Mouse (Mus musculus): ENCODE results near the gene Tnfrsf9. TPM values are rescaled to one million over a fixed set of nuclear protein-coding genes. Genes with fewer than 3 reads are reported as not detected.

Tnfrsf9 gene
- 0.45 and 0.69 TPM in 2 replicates for polyA plus RNA-seq (2016; fragmentation: Nextera tagmentation; extraction: Ambion mirVana)

- WGBS, result under 1% methylated on average over 48 of the region's 48 CpGs
- Histone ChIP-seq H3K4me1 (replicated peaks) (peaks cover 18% of the 10 kb centered on the region), H3K27ac (peak within 1 kb of the TSS; percentile 90), H3K9me3 (no peaks in the 10 kb centered on the region), H3K4me2 (peak within 1 kb of the TSS; percentile 69), H3K9ac (replicated peaks) (peak within 1 kb of the TSS; percentile 78), H3K36me3 (no peaks in the 10 kb centered on the region), H3K4me3 (replicated peaks) (peak within 1 kb of the TSS; percentile 66), H3K27me3 (no peaks in the 10 kb centered on the region)
- peak; percentile 67 for ATAC-seq (ENCODE audit: insufficient number of reproducible peaks, insufficient read depth, low FRiP score, low TSS enrichment, low read depth)
Measured at GRCm38 (mm10) chr4:150914290-150914733, at the start of gene Tnfrsf9, which contains the start of gene Park7. Tnfrsf9 (plus strand) TSS chr4:150914562. Park7 (minus strand) TSS chr4:150914437.

- Histone ChIP-seq H3K9me3 (no peaks in the 10 kb centered on the region), H3K27ac (no peak overlapping the region), H3K4me1 (replicated peaks) (peaks cover 21% of the 10 kb centered on the region), H3K4me2 (no peak overlapping the region), H3K4me3 (replicated peaks) (no peak overlapping the region), H3K9ac (replicated peaks) (no peak overlapping the region), H3K27me3 (no peaks in the 10 kb centered on the region), H3K36me3 (peaks cover 36% of the 10 kb centered on the region)
- no peak for ATAC-seq (ENCODE audit: insufficient number of reproducible peaks, insufficient read depth, low FRiP score, low TSS enrichment, low read depth)
Measured at GRCm38 (mm10) chr4:150865371-150865770, 49.0 kb upstream of the Tnfrsf9 start.

- Histone ChIP-seq H3K4me2 (no peak overlapping the region), H3K4me1 (replicated peaks) (peaks cover 25% of the 10 kb centered on the region), H3K27ac (no peak overlapping the region), H3K9ac (replicated peaks) (no peak overlapping the region), H3K27me3 (no peaks in the 10 kb centered on the region), H3K36me3 (peaks cover 36% of the 10 kb centered on the region), H3K4me3 (replicated peaks) (no peak overlapping the region), H3K9me3 (no peaks in the 10 kb centered on the region)
- ATAC-seq (ENCODE audit: insufficient number of reproducible peaks, insufficient read depth, low FRiP score, low TSS enrichment, low read depth), result no peak
- 88% methylated on average over 11 of the region's 11 CpGs for WGBS
Measured at GRCm38 (mm10) chr4:150866069-150866468, 48.3 kb upstream of the Tnfrsf9 start.

GRCm38 (mm10) chr4:150866494-150866893 lies 47.9 kb upstream of the Tnfrsf9 start:
- Histone ChIP-seq H3K27me3 (no peaks in the 10 kb centered on the region), H3K36me3 (peaks cover 36% of the 10 kb centered on the region), H3K9me3 (no peaks in the 10 kb centered on the region), H3K9ac (replicated peaks) (no peak overlapping the region), H3K4me2 (no peak overlapping the region), H3K4me1 (replicated peaks) (peaks cover 26% of the 10 kb centered on the region), H3K27ac (no peak overlapping the region), H3K4me3 (replicated peaks) (no peak overlapping the region)
- 88% methylated on average over 10 of the region's 12 CpGs for WGBS
- no peak for ATAC-seq (ENCODE audit: insufficient number of reproducible peaks, insufficient read depth, low FRiP score, low TSS enrichment, low read depth)

- H3K27me3 ChIP-seq, result no peaks in the 10 kb centered on the region
- no peak overlapping the region for H3K4me2 ChIP-seq
- WGBS, result 90% methylated on average over 6 of the region's 6 CpGs
- no peak overlapping the region for H3K4me3 ChIP-seq (replicated peaks)
- H3K9me3 ChIP-seq, result no peaks in the 10 kb centered on the region
- no peak overlapping the region for H3K9ac ChIP-seq (replicated peaks)
- peaks cover 36% of the 10 kb centered on the region for H3K4me1 ChIP-seq (replicated peaks)
- H3K36me3 ChIP-seq, result peaks cover 36% of the 10 kb centered on the region
- no peak overlapping the region for H3K27ac ChIP-seq
- no peak for ATAC-seq (ENCODE audit: insufficient number of reproducible peaks, insufficient read depth, low FRiP score, low TSS enrichment, low read depth)
Measured at GRCm38 (mm10) chr4:150868161-150868560, 46.2 kb upstream of the Tnfrsf9 start.

- no peak overlapping the region for H3K27ac ChIP-seq
- peaks cover 36% of the 10 kb centered on the region for H3K36me3 ChIP-seq
- H3K4me2 ChIP-seq, result no peak overlapping the region
- no peak for ATAC-seq (ENCODE audit: insufficient number of reproducible peaks, insufficient read depth, low FRiP score, low TSS enrichment, low read depth)
- H3K4me3 ChIP-seq (replicated peaks), result no peak overlapping the region
- H3K27me3 ChIP-seq, result no peaks in the 10 kb centered on the region
- peaks cover 35% of the 10 kb centered on the region for H3K4me1 ChIP-seq (replicated peaks)
- no peak overlapping the region for H3K9ac ChIP-seq (replicated peaks)
- 82% methylated on average over 2 of the region's 2 CpGs for WGBS
- no peaks in the 10 kb centered on the region for H3K9me3 ChIP-seq
Measured at GRCm38 (mm10) chr4:150868859-150869258, 45.5 kb upstream of the Tnfrsf9 start.

GRCm38 (mm10) chr4:150869276-150870197 lies 44.8 kb upstream of the Tnfrsf9 start:
- ATAC-seq (ENCODE audit: insufficient number of reproducible peaks, insufficient read depth, low FRiP score, low TSS enrichment, low read depth), result no peak
- Histone ChIP-seq H3K4me3 (replicated peaks) (no peak overlapping the region), H3K36me3 (peaks cover 36% of the 10 kb centered on the region), H3K9ac (replicated peaks) (no peak overlapping the region), H3K4me2 (no peak overlapping the region), H3K4me1 (replicated peaks) (peaks cover 35% of the 10 kb centered on the region), H3K27ac (0 out of 2 replicates have a peak overlapping the region, but pooled peaks have one; percentile 20), H3K9me3 (no peaks in the 10 kb centered on the region), H3K27me3 (no peaks in the 10 kb centered on the region)
- WGBS, result 67% methylated on average over 17 of the region's 17 CpGs

- no peak for ATAC-seq (ENCODE audit: insufficient number of reproducible peaks, insufficient read depth, low FRiP score, low TSS enrichment, low read depth)
- Histone ChIP-seq H3K4me3 (replicated peaks) (no peak overlapping the region), H3K27me3 (no peaks in the 10 kb centered on the region), H3K36me3 (peaks cover 26% of the 10 kb centered on the region), H3K9me3 (no peaks in the 10 kb centered on the region), H3K27ac (peak overlapping the region; percentile 83), H3K4me2 (0 out of 2 replicates have a peak overlapping the region, but pooled peaks have one; percentile 2), H3K4me1 (replicated peaks) (peaks cover 35% of the 10 kb centered on the region), H3K9ac (replicated peaks) (no peak overlapping the region)
- WGBS, result 79% methylated on average over 13 of the region's 13 CpGs
Measured at GRCm38 (mm10) chr4:150870963-150871391, 43.4 kb upstream of the Tnfrsf9 start.

- peak overlapping the region; percentile 83 for H3K27ac ChIP-seq
- peak; percentile 87 for ATAC-seq (ENCODE audit: insufficient number of reproducible peaks, insufficient read depth, low FRiP score, low TSS enrichment, low read depth)
- peak overlapping the region; percentile 19; the same call in 1 of the 2 replicates for H3K9ac ChIP-seq (replicated peaks)
- peaks cover 35% of the 10 kb centered on the region for H3K4me1 ChIP-seq (replicated peaks)
- no peak overlapping the region for H3K4me3 ChIP-seq (replicated peaks)
- WGBS, result 29% methylated on average over 10 of the region's 10 CpGs
- no peaks in the 10 kb centered on the region for H3K27me3 ChIP-seq
- H3K4me2 ChIP-seq, result peak overlapping the region; percentile 24; the same call in 1 of the 2 replicates
- no peaks in the 10 kb centered on the region for H3K9me3 ChIP-seq
- peaks cover 20% of the 10 kb centered on the region for H3K36me3 ChIP-seq
Measured at GRCm38 (mm10) chr4:150871392-150872138, 42.8 kb upstream of the Tnfrsf9 start.

- Histone ChIP-seq H3K9ac (replicated peaks) (peak overlapping the region; percentile 19; the same call in 1 of the 2 replicates), H3K4me3 (replicated peaks) (no peak overlapping the region)
- 27% methylated on average over 9 of the region's 9 CpGs for WGBS
Measured at GRCm38 (mm10) chr4:150872139-150872651, 42.2 kb upstream of the Tnfrsf9 start.

More at GRCm38 (mm10) chr4:150872139-150872651, 42.2 kb upstream of the Tnfrsf9 start:
- Histone ChIP-seq H3K27ac (peak overlapping the region; percentile 83), H3K36me3 (peaks cover 14% of the 10 kb centered on the region), H3K4me2 (peak overlapping the region; percentile 24), H3K9me3 (no peaks in the 10 kb centered on the region), H3K27me3 (no peaks in the 10 kb centered on the region), H3K4me1 (replicated peaks) (peaks cover 35% of the 10 kb centered on the region)
- peak; percentile 13; the same call in 1 of the 2 replicates for ATAC-seq (ENCODE audit: insufficient number of reproducible peaks, insufficient read depth, low FRiP score, low TSS enrichment, low read depth)
